Mouse (Mus musculus) activated CD4-positive, CD25-positive, alpha-beta regulatory T cell, adult 4 months (primary cell): ENCODE results near the gene Arhgef12. TPM values are rescaled to one million over a fixed set of nuclear protein-coding genes. Genes with fewer than 3 reads are reported as not detected.
"Not testable (repeated sequence)": the region's sequence is repeated elsewhere in the genome, so short reads cannot be mapped to it uniquely, and the experiment has no call there.

Source experiments
- ATAC-seq: one replicate; pipeline ENCODE4 v1.8.0; 2017
- polyA plus RNA-seq, 2 experiments: library from polyadenylated mRNA; unstranded; fragments of 100-300 nt; shearing (Covaris generic); gene quantifications; one replicate each; pipeline ENCODE4 v1.2.1; 2017

The Arhgef12 gene
- 10 to 100 TPM; 11.3 to 11.4 TPM for polyA plus RNA-seq

GRCm38 (mm10) chr9:43107187-43107517 is at the start of gene Arhgef12:
TSS of gene Arhgef12 (minus strand) at chr9:43107239.
- ATAC-seq = no peak

GRCm38 (mm10) chr9:43155960-43156359 is 48.9 kb upstream of the Arhgef12 start:
- ATAC-seq = no peak

DNA sequence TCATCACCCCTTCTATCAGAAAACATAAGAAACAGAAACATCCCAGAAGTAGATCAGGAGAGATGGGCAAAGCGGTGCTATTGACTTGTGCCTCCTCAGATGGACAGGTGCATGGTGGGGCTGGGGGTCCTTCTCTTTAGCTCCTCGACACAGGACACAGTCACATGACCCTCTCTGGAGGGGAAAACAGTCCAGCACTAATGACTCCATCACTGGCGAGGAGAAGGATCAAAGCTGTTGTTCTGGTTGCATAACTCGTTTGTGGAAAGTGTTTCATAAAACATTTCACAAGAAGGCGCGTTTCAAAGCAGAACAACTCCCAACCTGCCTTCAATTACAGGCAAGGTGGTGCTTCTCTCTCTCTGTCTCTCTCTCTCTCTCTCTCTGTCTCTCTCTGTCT is 44.7 kb upstream of the Arhgef12 start:
- no peak for ATAC-seq

DNA sequence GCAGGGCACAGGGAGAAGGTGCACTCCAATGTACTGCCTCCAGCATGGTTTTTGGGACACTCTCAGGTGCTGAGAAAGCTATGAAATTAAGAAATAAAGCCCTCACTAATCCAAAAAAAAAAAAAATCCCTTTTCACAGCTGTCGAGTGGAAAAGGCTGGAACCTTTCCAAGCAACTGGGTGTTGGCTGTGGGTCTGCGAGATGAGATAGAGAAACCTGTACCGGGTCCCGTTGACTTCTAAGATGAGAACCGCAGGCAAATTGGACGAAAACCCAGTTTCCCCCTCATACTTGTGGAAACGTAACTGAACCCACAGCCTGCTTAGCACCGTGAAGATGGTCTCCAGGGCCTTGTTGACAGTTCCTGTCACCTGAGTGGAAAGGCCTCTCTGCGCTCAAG is 43.9 kb upstream of the Arhgef12 start:
- no peak for ATAC-seq

DNA sequence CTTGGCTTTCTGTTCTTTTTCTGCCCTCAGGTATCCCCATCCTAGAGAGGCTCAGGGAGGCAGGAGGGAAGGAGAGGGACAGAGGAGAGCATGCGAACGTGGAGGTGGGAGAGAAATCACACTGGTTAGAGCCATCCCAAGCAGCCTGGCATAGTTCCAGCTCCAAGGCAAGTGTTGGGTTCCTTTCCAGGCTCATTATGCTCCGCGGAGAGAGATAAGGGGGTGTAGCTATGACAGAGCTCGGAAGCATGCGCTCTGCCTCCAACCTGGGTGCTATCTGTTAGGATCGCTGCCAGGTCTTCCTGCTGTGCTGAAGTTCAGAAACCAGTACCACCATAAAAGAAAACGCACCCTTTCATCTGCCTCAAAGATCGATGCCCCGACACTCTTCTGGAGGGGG is 43.0 kb upstream of the Arhgef12 start:
- no peak for ATAC-seq

GRCm38 (mm10) chr9:43149498-43149897 is 42.5 kb upstream of the Arhgef12 start:
- no peak for ATAC-seq

- ATAC-seq = no peak
Observed at GRCm38 (mm10) chr9:43145196-43145595, 38.2 kb upstream of the Arhgef12 start.

- no peak for ATAC-seq
Observed at GRCm38 (mm10) chr9:43144206-43144810, 37.3 kb upstream of the Arhgef12 start.

DNA sequence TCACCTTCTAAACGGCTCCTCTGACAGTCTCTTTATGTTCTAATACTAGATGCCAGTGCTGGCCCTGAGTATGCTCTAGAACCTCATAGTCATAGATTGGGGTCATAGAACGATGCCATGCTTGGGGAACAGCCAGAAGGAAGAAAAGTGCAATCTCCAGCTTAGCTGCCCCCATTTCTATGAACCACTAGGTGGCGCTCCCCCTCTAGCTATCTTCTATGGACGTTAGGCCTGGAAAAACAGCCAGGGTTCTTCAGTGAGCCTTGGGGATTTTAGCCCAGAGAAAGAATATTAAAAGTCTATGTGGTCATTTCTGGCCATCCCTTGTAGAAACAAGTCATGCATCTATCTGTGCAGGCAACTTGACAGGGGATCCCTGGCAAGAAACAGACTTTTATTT is 34.8 kb upstream of the Arhgef12 start:
- ATAC-seq = no peak

- no peak for ATAC-seq
Observed at GRCm38 (mm10) chr9:43133525-43133924, 26.5 kb upstream of the Arhgef12 start.

DNA sequence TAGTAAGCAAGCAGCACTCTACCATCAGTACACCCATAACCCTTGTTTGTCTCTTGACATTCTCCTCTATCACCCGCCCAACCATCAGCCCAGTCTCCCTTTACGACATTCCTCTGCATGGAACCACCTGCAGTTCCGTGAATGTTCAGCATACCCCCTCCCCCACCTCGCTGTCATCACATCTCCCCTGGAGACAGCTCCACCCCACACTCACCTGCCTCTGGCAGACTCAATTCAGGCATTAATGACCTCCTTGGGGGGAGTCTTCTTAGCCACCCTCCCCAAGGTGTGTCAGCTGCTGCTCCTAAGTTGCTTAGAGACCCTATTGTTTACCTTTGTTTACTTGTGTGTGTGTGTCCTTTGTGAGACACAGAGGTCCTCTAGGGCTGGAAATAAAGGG is 25.3 kb upstream of the Arhgef12 start:
- no peak for ATAC-seq

- ATAC-seq = no peak
Observed at GRCm38 (mm10) chr9:43131940-43132339, 24.9 kb upstream of the Arhgef12 start.

DNA sequence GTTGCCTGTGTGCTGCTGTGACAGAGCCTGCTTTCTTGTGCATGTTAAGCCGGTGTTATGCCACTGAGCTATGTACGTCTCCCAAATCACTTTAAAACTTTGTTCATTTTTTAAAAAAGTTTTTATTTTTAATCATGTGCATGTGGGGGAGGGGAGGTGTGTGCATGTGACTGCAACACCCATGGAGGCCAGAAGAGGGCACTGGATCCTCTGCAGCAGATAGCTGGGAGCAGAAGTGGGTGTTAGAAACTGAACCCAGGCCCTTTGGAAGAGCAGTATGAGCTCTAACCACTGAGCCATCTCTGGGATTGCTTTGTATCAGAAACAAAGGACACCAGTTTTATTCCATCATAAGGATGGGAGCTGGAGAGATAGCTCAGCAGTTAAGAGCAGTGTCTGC is 23.6 kb upstream of the Arhgef12 start:
- no peak for ATAC-seq

DNA sequence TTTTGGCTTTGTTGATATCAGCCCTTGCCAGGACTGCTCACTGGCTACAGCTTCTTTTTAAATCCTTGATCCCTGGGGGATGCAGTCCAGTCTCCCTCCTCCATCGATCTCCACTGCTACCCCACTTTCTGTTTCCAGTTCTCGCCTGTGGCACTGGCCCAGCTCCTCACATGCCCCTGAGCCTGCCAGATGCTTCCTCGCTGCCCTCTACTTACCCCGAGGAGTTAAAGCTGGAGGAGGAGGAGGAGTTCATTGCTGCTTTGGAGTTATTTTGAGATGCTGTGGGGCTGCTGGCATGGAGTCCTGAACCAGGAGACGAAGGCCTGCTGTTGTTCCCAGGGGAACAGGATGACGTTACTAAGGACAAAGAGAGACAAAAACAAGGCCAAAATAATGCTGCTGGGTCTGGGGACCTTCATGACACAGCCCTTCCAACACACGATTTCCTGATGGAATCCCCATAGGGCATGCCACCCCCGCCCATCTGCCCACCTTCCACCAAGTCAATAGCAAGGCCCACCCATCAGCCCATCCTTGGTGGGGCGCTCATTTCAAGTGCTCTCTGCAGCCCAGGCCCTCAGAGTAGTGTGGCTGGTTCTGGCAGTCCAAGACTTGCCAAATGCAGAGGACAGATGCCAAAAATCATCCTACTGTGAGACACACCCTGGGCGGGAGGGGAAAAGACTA is 20.2 kb upstream of the Arhgef12 start:
- no peak for ATAC-seq

DNA sequence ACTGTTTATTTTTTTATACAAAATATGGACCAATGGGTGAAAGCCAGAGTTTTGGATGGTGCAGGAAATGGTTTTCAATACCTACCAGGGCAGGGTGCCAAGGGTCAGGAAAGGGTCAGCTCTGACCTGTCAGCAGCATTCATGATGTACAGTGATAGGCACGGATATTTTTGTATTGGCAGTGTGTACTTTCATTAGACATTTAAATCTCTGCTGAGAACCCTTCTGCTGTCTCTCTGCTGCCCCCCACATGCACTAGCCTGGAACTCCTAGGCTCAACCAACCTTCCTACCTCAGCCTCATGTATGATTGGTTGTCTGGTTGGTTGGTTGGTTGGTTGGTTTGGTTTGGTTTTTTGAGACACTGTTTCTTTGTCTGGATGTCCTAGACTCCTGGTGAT is 15.3 kb upstream of the Arhgef12 start:
- ATAC-seq = no peak

DNA sequence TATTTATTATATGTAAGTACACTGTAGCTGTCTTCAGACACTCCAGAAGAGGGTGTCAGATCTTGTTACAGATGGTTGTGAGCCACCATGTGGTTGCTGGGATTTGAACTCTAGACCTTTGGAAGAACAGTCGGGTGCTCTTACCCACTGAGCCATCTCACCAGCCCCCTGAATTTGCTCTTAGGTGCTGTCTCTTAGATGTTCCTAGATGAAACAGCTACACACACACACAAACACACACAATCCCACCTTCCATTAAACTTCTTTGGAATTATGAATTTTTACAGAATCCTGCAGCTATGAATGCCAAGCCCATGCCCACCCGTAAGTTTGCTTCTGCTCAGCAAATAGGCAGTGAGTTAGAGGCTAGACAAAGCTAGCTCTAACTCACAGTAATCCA is 14.9 kb upstream of the Arhgef12 start:
- ATAC-seq = not testable (repeated sequence)

- ATAC-seq = no peak
Observed at GRCm38 (mm10) chr9:43116997-43117336, 9.9 kb upstream of the Arhgef12 start.

GRCm38 (mm10) chr9:43116134-43116996 is 9.3 kb upstream of the Arhgef12 start, which contains the start of gene Tmem136:
TSS of gene Tmem136 (minus strand) at chr9:43116570.
- peak; percentile 89 for ATAC-seq

DNA sequence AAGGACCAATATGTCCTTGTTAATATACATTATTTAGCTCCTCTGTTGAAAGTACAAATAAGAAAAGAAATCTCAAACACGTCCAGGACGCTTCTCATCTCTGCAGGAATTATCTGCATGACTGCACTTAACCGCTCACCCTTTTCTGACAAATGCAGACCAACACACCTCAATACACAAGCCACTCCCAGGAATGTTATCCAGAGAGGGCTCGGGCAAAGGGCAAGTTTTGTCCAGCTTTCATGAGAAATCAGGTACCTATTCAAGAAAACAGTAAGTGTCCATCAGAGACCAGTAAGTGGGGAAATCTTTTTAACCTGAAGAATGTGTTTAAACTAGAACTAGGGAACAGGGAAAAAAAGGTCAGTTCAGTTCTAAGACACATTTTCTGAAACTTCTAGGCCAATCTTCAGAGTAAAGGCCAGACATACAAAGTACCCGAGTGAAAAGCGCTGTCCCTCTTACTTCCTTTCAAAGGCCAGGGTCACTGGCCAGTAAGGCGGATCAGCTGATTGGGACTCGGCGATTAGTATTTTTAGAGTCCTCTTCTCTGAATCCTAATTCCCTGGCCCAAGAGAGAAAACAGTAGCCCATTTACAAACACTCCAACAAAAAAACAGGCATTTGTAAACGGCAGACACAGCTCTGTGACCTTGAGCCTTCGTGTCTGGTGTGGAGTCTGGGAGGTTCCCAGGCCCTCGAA is 8.5 kb upstream of the Arhgef12 start:
- ATAC-seq = no peak

DNA sequence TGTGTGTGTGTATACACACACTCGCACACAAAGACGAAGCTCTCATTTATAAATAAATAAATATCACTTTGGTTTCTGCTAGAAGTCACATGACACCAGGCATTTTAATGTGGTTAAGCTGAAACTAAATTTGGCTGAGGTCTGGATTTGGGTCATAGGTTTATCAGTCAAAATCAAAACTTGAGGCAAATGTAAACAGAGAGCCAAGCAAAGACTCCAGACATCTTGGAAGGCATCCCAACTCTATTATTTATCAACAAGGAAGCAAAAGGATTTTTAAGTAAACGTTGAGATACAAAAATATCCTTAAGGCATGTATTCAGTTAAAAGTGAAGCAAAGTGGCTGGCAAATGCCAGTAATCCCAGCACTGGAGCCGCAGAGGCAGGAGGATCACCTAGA is 7.8 kb upstream of the Arhgef12 start:
- ATAC-seq = no peak

GRCm38 (mm10) chr9:43110286-43110980 is 3.4 kb upstream of the Arhgef12 start:
- ATAC-seq = no peak

GRCm38 (mm10) chr9:43109125-43109524 is 2.1 kb upstream of the Arhgef12 start:
- ATAC-seq = no peak

DNA sequence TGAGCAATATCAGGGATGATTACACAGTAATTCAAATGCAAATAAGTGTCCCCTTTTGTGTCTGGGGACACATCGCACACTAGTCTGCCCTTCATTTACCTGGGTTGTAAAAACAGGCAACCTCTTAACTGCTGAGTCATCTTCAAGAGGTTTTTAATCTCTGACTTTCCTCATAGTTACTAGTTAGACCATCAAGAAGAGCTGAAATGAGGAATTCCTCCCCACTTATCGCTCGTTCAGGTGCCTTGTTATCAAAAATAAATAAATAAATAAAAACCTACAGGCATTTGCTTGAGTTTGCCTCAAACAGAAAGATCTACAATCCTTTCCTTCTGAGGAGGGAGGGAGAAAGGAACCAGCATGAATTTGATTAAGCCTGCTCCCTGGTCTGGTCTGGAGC is 1.7 kb upstream of the Arhgef12 start:
- no peak for ATAC-seq
